Mouse (Mus musculus): ENCODE measurements around the gene Itpripl2.

Gene Itpripl2

GRCm38 (mm10) chr7:118488060-118488664, 3.6 kb downstream of the Itpripl2 start:
- no peak for DNase-seq (ENCODE audit: low spot score in 2 of 2)

- no peak for DNase-seq (ENCODE audit: low spot score in 2 of 2)
Observed at GRCm38 (mm10) chr7:118486917-118487316, 4.9 kb downstream of the Itpripl2 start.

- DNase-seq (ENCODE audit: low spot score in 2 of 2): no peak
Observed at GRCm38 (mm10) chr7:118483996-118484395, 7.8 kb downstream of the Itpripl2 start.

GRCm38 (mm10) chr7:118482001-118482400, 9.8 kb downstream of the Itpripl2 start:
- DNase-seq (ENCODE audit: low spot score in 2 of 2): no peak

- no peak for DNase-seq (ENCODE audit: low spot score in 2 of 2)
Observed at GRCm38 (mm10) chr7:118481047-118481810, 10.5 kb downstream of the Itpripl2 start.

GRCm38 (mm10) chr7:118480160-118480709, 11.5 kb downstream of the Itpripl2 start:
- no peak for DNase-seq (ENCODE audit: low spot score in 2 of 2)

- DNase-seq (ENCODE audit: low spot score in 2 of 2): no peak
Observed at GRCm38 (mm10) chr7:118478835-118479312, 12.9 kb downstream of the Itpripl2 start.

GRCm38 (mm10) chr7:118476428-118476827, 15.3 kb downstream of the Itpripl2 start:
- no peak for DNase-seq (ENCODE audit: low spot score in 2 of 2)

- no peak for DNase-seq (ENCODE audit: low spot score in 2 of 2)
Observed at GRCm38 (mm10) chr7:118475008-118475705, 16.6 kb downstream of the Itpripl2 start.

GRCm38 (mm10) chr7:118472886-118473285, 18.9 kb downstream of the Itpripl2 start:
- DNase-seq (ENCODE audit: low spot score in 2 of 2): no peak

GRCm38 (mm10) chr7:118468060-118468459, 23.7 kb downstream of the Itpripl2 start:
- no peak for DNase-seq (ENCODE audit: low spot score in 2 of 2)

GRCm38 (mm10) chr7:118464432-118464831, 27.3 kb downstream of the Itpripl2 start:
- no peak for DNase-seq (ENCODE audit: low spot score in 2 of 2)

- no peak for DNase-seq (ENCODE audit: low spot score in 2 of 2)
Observed at GRCm38 (mm10) chr7:118462818-118463762, 28.7 kb downstream of the Itpripl2 start.

GRCm38 (mm10) chr7:118461400-118462136, 30.2 kb downstream of the Itpripl2 start:
- DNase-seq (ENCODE audit: low spot score in 2 of 2): no peak

- no peak for DNase-seq (ENCODE audit: low spot score in 2 of 2)
Observed at GRCm38 (mm10) chr7:118453722-118454121, 38.1 kb downstream of the Itpripl2 start.

GRCm38 (mm10) chr7:118452940-118453339, 38.8 kb downstream of the Itpripl2 start:
- no peak for DNase-seq (ENCODE audit: low spot score in 2 of 2)

- DNase-seq (ENCODE audit: low spot score in 2 of 2): peak; percentile 12 to 41
Observed at GRCm38 (mm10) chr7:118448134-118448967, 43.4 kb downstream of the Itpripl2 start, which contains the start of gene Syt17. Gene Syt17, minus strand, starts transcription at chr7:118448222.

GRCm38 (mm10) chr7:118447291-118448133, 44.3 kb downstream of the Itpripl2 start:
- no peak for DNase-seq (ENCODE audit: low spot score in 2 of 2)
